Mouse (Mus musculus): ENCODE results near the gene Fitm1.

Gene Fitm1

DNA sequence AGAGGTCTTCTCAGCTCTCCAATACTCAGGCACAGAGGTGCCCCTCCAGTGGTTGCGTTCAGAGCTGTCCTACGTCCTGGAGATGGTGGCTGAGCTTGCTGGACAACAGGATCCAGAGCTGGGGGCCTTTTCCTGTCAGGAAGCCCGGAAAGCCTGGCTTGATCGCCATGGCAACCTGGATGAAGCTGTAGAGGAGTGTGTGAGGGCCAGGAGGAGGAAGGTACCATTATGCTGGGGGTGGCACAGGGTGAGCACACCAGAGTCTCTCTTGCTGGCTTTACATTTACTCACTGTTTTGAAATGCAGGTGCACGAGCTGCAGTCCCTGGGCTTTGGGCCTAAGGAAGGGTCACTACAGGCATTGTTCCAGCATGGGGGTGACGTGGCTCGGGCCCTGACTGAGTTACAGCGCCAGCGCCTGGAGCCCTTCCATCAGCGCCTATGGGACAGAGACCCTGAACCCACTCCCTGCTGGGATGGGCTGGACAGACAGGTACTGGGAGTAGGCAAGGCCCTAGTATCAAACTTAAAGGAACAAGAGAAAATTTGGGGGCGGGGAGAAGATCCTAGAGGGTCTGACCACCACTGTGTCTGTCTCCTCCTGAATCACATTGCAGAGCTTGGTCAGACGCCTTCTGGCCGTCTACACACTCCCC is 20.7 kb downstream of the Fitm1 start:
- in situ Hi-C loops (cut with MboI, MseI): no loop called here

DNA sequence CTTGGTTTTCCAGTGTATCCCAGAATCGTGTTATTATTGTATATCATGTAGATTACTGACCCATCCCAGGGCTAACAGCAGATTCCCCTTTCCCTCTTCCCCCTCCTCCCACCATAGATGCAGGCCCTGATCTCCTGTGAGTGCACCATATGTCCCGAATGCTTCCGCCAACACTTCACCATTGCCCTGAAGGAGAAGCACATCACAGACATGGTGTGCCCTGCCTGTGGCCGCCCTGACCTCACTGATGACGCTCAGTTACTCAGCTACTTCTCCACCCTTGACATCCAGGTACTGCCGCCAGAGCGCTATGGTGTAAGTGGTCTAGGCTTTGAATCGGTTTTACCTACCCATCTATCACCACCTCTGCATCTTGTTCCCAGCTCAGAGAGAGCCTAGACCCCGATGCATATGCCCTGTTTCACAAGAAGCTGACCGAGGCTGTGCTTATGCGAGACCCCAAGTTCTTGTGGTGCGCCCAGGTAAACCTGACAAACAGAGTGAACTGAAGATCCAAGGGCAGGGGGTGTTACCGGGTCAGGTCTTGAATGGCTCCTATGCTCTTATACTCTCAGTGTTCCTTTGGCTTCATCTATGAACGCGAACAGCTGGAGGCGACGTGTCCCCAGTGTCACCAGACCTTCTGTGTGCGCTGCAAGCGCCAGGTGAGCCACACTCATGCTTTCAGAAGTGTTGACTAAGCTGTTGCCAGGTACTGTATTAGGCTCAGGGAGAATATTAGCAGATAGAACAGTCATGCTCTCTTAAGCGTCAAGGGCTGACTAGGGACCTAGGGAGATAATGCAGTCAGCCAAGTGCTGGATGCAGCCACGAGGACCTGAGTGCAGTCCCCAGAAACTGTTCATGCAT is 23.3 kb downstream of the Fitm1 start:
- in situ Hi-C loops (cut with MboI, MseI): no loop called here

DNA sequence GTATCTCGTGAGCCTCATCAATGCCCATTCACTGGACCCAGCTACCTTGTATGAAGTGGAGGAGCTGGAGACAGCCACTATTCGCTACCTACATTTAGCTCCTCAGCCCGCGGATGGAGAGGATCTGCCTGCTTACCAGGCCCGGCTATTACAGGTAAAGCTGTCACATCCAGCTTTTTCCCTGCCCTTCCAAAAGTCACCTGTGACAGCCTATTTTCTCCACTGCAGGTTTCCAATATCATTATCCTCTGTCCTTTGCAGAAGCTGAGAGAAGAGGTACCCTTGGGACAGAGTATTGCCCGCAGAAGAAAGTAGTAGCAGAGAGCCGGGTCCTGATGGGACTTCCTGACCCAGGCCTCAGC is 27.8 kb downstream of the Fitm1 start, which contains the start of gene Irf9:
Gene Irf9 (plus strand): TSS at position 301 of the 362 bp plus-strand sequence.
- in situ Hi-C loops (cut with MboI, MseI): no loop called here

DNA sequence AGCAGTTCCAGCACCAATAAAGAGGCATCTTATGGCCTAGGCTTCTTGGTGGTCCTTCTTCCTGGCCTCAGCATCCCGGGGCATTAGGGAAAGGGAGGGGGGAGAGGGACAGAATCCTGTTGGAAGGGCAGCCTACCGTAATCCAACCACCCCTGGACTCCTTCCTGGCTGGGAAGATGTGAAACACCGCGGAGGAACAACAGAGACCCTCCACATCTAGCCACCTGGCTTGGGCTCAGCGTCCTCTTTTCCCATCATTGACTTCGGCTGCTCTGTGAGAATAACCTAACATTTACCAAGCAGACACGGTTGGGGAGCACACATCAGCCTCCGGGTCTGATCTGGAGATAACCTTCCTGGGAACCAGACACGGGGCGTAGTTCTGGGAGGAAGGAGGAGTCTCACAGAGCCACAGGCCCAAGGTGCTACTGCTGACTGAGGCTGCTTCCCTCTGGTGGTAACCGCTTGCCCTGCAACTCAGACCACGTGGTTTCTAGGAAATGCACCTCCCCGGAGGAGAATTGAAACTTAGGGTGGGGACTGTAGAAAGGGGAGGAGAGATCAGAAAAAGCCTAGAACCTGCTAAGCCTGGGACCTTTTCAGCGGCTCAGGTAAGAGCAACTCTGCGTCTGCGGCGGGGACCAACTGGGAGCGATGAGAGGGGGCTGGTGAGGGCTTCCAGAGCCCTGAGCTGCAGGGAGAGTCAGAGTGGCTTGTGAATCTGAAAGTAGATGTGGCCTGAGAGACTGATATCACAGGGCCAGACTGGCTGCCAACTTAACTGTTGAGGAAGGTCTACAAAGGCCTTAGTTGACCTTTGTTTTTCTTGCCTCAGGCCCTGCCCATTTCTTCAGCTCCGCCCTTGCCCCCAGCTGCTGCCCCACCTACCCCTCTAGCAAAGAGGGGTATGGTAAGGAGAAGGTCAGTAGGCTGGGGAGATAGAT is 28.5 kb downstream of the Fitm1 start:
- in situ Hi-C loops (cut with MboI, MseI): no loop called here

DNA sequence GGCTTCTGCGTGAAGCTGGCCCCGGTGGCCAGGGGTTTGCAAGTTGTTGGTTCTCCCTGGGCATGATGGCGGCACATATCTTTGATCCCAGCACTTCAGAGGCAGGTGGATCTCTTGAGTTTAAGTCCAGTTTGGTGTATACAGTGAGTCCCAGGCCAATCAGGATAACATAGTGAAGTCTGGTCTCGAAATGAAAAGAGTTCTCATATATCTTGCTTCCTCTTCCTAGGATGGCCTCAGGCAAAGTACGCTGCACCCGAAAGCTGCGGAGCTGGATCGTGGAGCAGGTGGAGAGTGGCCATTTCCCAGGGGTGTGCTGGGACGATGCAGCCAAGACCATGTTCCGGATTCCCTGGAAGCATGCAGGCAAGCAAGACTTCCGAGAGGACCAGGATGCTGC is 29.4 kb downstream of the Fitm1 start:
- in situ Hi-C loops (cut with MboI, MseI): no loop called here

DNA sequence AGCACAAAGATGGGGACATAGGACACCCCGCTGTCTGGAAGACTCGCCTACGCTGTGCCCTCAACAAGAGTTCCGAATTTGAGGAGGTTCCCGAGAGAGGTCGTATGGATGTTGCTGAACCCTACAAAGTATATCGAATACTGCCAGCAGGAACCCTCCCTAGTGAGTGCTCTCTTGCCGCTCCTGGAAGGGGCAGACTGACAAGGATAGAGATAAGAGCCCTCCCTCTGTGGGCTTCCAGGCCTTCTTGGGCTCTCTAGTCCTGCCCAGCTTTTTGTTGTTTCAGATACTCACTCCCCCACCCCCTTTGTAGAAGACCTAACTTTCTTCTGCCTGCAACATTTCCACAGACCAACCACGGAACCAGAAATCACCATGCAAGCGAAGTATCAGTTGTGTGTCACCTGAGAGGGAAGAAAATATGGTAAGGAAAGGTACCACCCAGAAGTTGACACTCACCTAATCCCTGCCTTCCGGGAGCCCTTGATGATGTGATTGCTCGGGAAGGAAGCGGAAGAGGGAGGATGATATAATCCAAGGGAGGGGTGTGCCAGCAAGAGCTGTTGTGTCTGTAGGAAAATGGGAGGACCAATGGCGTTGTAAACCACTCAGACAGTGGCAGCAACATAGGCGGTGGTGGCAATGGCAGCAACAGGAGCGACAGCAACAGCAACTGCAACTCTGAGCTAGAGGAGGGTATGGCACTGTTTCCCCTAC is 30.5 kb downstream of the Fitm1 start:
- in situ Hi-C loops (cut with MboI, MseI): no loop called here

DNA sequence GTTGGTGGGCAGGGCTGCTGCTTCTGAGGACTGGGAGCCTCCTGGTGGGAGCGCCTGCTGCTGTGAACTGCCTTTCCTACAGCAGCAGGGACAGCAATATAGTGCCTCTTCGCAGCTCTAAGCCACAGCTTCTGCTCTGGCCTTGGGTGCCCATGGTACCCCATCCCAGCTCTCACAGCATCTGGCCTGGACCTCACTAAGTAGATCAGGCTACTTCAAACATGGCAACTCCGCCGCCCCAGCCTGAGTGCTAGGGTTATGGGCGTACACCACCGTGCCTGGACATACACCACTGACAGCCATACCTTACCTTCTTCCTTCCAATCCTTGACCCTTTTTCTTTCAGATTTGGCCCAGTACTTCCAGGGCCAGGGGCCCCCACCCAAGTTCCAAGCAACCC is 32.9 kb downstream of the Fitm1 start:
- in situ Hi-C loops (cut with MboI, MseI): no loop called here

DNA sequence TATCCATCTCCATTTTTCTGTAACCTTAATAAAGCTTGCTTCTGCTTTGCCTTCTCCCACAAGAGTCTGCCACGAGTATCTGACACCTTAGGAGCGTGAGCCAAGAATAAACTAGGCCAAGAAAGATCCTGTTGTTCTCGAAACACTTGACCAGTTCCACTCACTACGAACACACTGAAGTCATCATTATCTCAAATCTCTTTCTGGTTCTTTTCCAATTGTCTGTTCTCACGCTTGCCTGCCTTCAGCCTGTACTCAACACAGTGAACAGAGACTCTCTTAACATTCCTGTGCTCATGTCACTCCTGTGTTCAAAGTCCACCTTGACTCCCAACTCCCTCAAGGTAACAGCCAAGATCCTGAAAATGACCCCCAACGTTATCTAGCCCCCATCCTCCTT is 37.9 kb downstream of the Fitm1 start:
- in situ Hi-C loops (cut with MboI, MseI): no loop called here

DNA sequence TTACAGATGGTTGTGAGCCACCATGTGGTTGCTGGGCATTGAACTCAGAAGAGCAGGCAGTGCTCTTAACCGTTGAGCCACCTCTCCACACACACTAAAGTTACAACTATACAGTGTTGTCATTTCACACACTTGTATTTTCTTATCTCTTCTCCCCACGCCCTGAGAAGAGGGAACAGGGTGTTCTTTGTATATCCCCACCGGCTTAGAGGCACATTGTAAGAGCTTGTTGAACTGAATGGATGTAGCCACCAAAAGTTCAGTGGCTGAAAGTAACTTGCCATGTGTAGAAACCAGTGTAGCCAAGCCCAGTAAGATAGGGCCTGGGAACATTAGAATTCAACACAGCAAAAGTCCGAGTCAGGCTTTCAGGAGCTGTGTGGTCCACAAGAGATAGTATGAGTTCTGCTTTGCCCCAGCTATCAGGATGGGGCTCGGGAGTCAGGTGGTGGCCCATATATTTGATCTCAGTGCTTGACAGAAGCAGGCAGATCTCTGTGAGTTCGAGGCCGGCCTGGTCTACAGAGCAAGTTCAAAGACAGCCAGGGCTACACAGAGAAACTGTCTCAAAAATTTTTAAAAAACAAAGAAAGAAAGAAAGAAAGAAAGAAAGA is 39.3 kb downstream of the Fitm1 start:
- in situ Hi-C loops (cut with MboI, MseI): no loop called here

DNA sequence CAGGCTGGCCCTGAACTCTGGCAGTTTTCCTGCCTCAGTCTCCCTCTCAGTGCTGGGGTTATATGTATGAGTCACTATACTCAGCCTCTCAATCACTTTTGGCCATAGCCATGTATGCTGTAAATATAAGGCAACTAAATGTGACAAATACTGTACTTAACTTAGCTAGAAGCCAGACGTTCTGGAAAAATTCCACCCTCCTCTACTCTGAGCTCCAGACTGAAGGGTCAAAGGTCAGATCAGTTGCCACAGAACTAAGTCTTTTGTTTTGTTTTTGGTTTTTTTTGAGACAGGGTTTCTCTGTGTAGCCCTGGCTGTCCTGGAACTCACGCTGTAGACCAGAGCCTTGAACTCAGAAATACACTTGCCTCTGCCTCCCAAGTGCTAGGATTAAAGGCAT is 40.5 kb downstream of the Fitm1 start:
- in situ Hi-C loops (cut with MboI, MseI): no loop called here

DNA sequence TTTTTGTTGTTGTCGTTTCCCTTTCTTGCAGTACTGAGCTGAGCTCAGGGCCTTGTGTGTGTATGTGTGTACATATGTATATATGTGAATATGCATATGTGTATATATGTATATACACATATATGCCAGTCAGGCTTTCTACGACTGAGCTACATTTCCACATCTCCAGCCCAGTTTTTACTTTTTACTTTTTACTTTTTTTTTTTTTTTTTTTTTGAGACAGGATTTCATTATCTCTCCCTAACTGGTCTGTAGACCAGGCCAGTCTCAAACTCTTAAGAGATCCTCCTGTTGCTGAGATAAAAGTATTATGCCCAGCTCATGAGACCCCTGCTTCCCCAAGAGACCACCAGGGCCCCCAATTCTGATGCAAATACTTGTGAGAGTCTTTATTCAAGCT is 41.4 kb downstream of the Fitm1 start:
- in situ Hi-C loops (cut with MboI, MseI): no loop called here

DNA sequence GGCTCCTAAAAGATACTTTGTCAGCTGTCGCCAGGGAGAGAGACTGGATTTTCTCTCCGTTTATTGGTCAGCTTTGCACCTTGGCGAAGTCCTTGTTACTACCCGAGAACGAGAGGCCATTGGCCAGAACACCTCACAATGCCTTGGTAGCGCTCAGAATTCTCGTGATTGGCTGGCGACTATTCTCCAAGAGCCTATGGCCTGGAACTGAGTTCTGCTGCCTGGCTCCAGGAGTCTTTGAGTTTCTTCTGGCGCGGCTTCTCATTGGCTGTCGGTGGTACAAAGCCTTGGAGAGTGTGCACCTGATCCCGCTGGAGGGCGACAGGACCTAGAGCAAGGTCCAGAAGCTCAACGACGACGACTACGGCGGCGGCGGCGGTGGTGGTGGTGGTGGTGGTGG is 42.4 kb downstream of the Fitm1 start, which contains the start of gene Rec8:
Gene Rec8 (plus strand): TSS at position 216 of the 400 bp plus-strand sequence.
- in situ Hi-C loops (cut with MboI, MseI): no loop called here

DNA sequence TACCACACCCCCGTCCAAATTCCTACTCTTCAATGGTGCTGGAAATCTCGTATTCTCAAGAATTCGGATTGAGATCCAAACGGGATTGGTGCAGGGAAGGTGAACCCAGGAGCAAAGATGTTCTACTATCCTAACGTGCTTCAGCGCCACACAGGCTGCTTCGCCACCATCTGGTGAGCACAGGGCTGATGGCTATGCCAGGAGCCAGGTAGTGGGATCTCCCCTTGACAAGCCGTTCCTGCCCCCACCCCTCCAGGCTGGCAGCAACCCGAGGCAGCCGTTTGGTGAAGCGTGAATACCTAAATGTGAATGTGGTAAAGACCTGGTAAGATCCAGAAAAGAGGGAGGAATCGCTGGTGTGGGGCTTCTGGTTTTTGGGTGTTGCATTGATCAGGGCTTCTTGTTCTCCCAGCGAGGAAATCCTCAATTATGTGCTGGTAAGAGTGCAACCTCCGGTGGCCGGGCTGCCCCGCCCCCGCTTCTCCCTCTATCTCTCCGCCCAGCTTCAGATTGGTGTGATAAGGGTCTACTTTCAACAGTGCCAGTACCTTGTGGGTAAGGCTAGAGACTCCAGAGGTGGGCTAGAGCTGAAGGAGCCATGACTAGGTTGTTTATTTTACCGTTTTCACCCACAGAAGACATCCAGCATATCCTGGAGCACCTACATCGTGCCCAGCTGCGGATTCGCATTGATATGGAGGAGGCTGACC is 43.2 kb downstream of the Fitm1 start:
- in situ Hi-C loops (cut with MboI, MseI): no loop called here
